In genomic region chr4:106837425-106837824, GRCm38 (mm10) we compare ENCODE assay signal across 9 mouse cellular contexts. TPM values are rescaled to one million over a fixed set of nuclear protein-coding genes. Genes with fewer than 3 reads are reported as not detected.
DNase-seq lines count a peak whose midpoint lies in the region; ATAC-seq and TF ChIP-seq lines count a peak whose summit lies in the region.
"Had no signal": no experiment of that assay in that cellular context is flagged by ENCODE, and none has a peak within 500 bp of the region (broad histone marks: within the 10 kb centered on the region; RNA-seq: fewer than 3 reads in every experiment).

No protein-coding gene starts in this region.

- no peaks in the 10 kb centered on the region for H3K36me3 ChIP-seq in liver, embryonic 12.5 days
- no peaks in the 10 kb centered on the region for H3K36me3 ChIP-seq in stomach, postnatal 0 days (ENCODE audit: control insufficient read depth, insufficient read depth, low read length)

- no peak for ATAC-seq in liver, embryonic 12.5 days
- ATAC-seq in stomach, postnatal 0 days (ENCODE audit: low FRiP score, low TSS enrichment): peak; percentile 26; the same call in 1 of the 2 replicates

- WGBS in liver, embryonic 12.5 days (ENCODE audit: insufficient replicate concordance): 9% methylated on average over 9 of the region's 9 CpGs
- 14% methylated on average over 9 of the region's 9 CpGs for WGBS in stomach, postnatal 0 days

- H3K27me3 ChIP-seq in liver, embryonic 12.5 days (replicated peaks): peaks cover 8% of the 10 kb centered on the region
- no peaks in the 10 kb centered on the region for H3K27me3 ChIP-seq in stomach, postnatal 0 days (ENCODE audit: control insufficient read depth, insufficient read depth, low read length)

- no peaks in the 10 kb centered on the region for H3K9me3 ChIP-seq in liver, embryonic 12.5 days (replicated peaks)
- H3K9me3 ChIP-seq in stomach, postnatal 0 days (ENCODE audit: control insufficient read depth, low read length): no peaks in the 10 kb centered on the region

- peak overlapping the region; percentile 100 for H3K4me2 ChIP-seq in liver, embryonic 12.5 days
- peak overlapping the region; percentile 64 for H3K4me2 ChIP-seq in stomach, postnatal 0 days (replicated peaks; ENCODE audit: low read depth)

- no peak for TF ChIP-seq CTCF in gastrocnemius, adult 2 months (IDR thresholded peaks at IDR 0.05)
- TF ChIP-seq CTCF in stomach, postnatal 0 days (IDR thresholded peaks at IDR 0.05; ENCODE audit: low read depth): no peak

- intact Hi-C loops in gastrocnemius, adult 2 months (cut with DNase I): loop anchor here (5.0 kb wide), 1 partner anchor 285 kb away; no protein-coding TSS in a partner anchor

- H3K4me3 ChIP-seq in gastrocnemius, adult 2 months: peak overlapping the region; percentile 64
- H3K4me3 ChIP-seq in liver, embryonic 12.5 days: peak overlapping the region; percentile 48
- H3K4me3 ChIP-seq in stomach, postnatal 0 days (ENCODE audit: low read depth, low read length): peak overlapping the region; percentile 28; the same call in 1 of the 2 replicates
- H3K4me3 ChIP-seq: myocyte had no signal

- DNase-seq in gastrocnemius, adult 2 months: no peak
- no peak for DNase-seq in gastrocnemius, postnatal 4 days (ENCODE audit: low spot score in 2 of 2)
- peak; percentile 20 for DNase-seq in urinary bladder, adult 2 months (ENCODE audit: low spot score)
- no peak for DNase-seq in urinary bladder, postnatal 10 days (ENCODE audit: low spot score)
- peak; percentile 44 for DNase-seq in stomach, postnatal 0 days (ENCODE audit: low spot score)
- no peak for DNase-seq in layer of hippocampus, adult 11-12 months (ENCODE audit: low spot score)
- no peak for DNase-seq in thymus, postnatal 25 days

- no peak for TF ChIP-seq EP300 in stomach, postnatal 0 days (optimal IDR thresholded peaks at IDR 0.05)

- peak overlapping the region; percentile 58; the same call in 1 of the 2 replicates for H3K9ac ChIP-seq in liver, embryonic 12.5 days
- H3K9ac ChIP-seq in stomach, postnatal 0 days (ENCODE audit: low read length): no peak overlapping the region; the same call in 1 of the 2 replicates

- peaks cover 50% of the 10 kb centered on the region for H3K4me1 ChIP-seq in liver, embryonic 12.5 days
- H3K4me1 ChIP-seq in stomach, postnatal 0 days (replicated peaks; ENCODE audit: control insufficient read depth, insufficient read depth): 0 out of 2 replicates have a peak, but pooled peaks cover 3% of the 10 kb centered on the region

- peak overlapping the region; percentile 32; the same call in 1 of the 2 replicates for H3K27ac ChIP-seq in gastrocnemius, adult 2 months
- no peak overlapping the region for H3K27ac ChIP-seq in liver, embryonic 12.5 days
- no peak overlapping the region for H3K27ac ChIP-seq in stomach, postnatal 0 days (replicated peaks)

RNA-seq across cellular contexts. Expression of gene Acot11, which starts 32.6 kb away (rescaled TPM):
- 10 to 100 TPM in 1 of 2 experiments, 1 to 10 TPM in 1; 7.1 to 17.3 TPM for total RNA-seq in gastrocnemius, adult 2 months (2021)
- 10 to 100 TPM; 12.3 to 15.8 TPM for total RNA-seq in gastrocnemius, postnatal 4 days (2021)
- polyA plus RNA-seq in urinary bladder, adult 2 months (2012; rRNA removed): 7.2 and 11.2 TPM in 2 replicates
- 7.5 and 7.6 TPM in 2 replicates for polyA plus RNA-seq in liver, embryonic 12.5 days (2016; fragmentation: Nextera tagmentation; extraction: Ambion mirVana)
- 2.8 and 3.1 TPM in 2 replicates for polyA plus RNA-seq in stomach, postnatal 0 days (2015; fragmentation: Nextera tagmentation; extraction: Ambion mirVana)

Comparison
In these comparisons a context has a peak if more than half of its experiments do, and no peak if none do; other contexts are left out.
1. DNase-seq: peak in urinary bladder, adult 2 months (single experiment) and stomach, postnatal 0 days (single experiment); none in gastrocnemius, adult 2 months (single experiment), gastrocnemius, postnatal 4 days (0 of 2), urinary bladder, postnatal 10 days (single experiment), layer of hippocampus, adult 11-12 months (single experiment) and thymus, postnatal 25 days (single experiment).
2. Peak in every context shown above with its lines, with median percentiles within 50 percentile points of each other: H3K4me3 ChIP-seq.